Mouse (Mus musculus) erythroblast, embryonic 14.5 days (primary cell): Measurements from ENCODE around the gene Tcp11. TPM values are rescaled to one million over a fixed set of nuclear protein-coding genes. Genes with fewer than 3 reads are reported as not detected.

Source experiments
- H3K27me3 ChIP-seq: 2 replicates; pipeline ENCODE4 v1.6.1; 2012; ENCODE audit warnings: inconsistent platforms; ENCODE audit not compliant: control insufficient read depth
- H3K36me3 ChIP-seq: 2 replicates; pipeline ENCODE4 v1.6.1; 2012; ENCODE audit warnings: mild to moderate bottlenecking, inconsistent platforms; ENCODE audit not compliant: control insufficient read depth
- H3K4me1 ChIP-seq: 2 replicates; pipeline ENCODE4 v1.6.1; 2012; ENCODE audit warnings: inconsistent platforms; ENCODE audit not compliant: control insufficient read depth
- H3K4me3 ChIP-seq: replicated peaks from 2 replicates; pipeline ENCODE3; 2012; ENCODE audit warnings: moderate library complexity, mild to moderate bottlenecking, inconsistent platforms
- H3K9me3 ChIP-seq: 2 replicates; pipeline ENCODE4 v1.6.1; 2012; ENCODE audit warnings: low read length, inconsistent platforms, mixed read lengths; ENCODE audit not compliant: control insufficient read depth
- GATA1 ChIP-seq: IDR thresholded peaks from 2 replicates; pipeline ENCODE4 v1.6.1; 2012; ENCODE audit warnings: low read length, inconsistent platforms, mixed read lengths
- TAL1 ChIP-seq: IDR thresholded peaks from 3 replicates; pipeline ENCODE4 v1.6.1; 2012; ENCODE audit warnings: low read length, inconsistent platforms, mixed read lengths
- polyA plus RNA-seq: library from polyadenylated mRNA; stranded (reverse); fragments of >175 nt; gene quantifications from 2 replicates; pipeline ENCODE4 v1.2.3, GENCODE M21; 2012

Gene Tcp11
- polyA plus RNA-seq, 1 experiment: not detected

DNA sequence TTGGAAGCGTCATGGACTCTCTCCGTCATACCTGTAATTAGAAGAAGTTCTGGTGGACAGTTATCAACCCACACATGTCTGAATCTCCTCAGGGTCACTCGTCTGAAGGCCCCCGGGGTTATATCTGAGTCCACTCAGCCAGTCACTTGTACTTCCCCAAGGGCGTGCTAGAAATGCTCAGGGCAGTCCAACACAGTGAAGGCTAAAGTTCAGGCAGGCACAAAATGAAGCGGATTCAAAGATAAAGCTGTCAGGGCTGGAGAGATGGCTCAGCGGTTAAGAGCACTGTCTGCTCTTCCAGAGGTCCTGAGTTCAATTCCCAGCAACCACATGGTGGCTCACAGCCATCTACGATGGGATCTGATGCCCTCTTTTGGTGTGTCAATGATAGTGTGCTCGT, 2.4 kb downstream of the Tcp11 start:
- Histone ChIP-seq H3K36me3 (no peaks in the 10 kb centered on the region), H3K4me3 (no peak overlapping the region), H3K4me1 (peaks cover 13% of the 10 kb centered on the region), H3K27me3 (peaks cover 28% of the 10 kb centered on the region), H3K9me3 (peaks cover 4% of the 10 kb centered on the region; the same call in 1 of the 2 replicates)
- TF ChIP-seq TAL1 (no peak), GATA1 (no peak)

DNA sequence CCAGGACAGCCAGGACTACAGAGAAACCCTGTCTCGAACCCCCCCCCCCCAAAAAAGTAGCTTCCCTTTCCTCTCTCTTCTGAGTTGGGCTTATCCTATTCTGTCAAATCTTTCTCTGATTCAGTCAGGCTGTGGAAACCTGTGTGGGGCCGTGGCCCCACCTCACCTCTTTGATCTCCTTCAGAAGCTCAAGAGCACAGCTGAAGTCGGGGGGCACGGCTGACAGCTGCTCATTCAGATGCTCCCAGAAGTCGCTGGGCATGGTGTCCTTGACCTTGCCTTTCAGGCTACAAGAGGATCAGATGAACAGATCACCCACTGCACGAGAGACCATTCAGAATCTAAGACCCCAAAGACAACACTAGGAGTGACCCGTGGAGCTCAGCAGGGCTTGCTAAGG, 6.0 kb downstream of the Tcp11 start:
- no peaks in the 10 kb centered on the region for H3K9me3 ChIP-seq
- TF ChIP-seq TAL1 (no peak), GATA1 (no peak)
- H3K36me3 ChIP-seq: no peaks in the 10 kb centered on the region
- H3K4me1 ChIP-seq: no peaks in the 10 kb centered on the region
- H3K4me3 ChIP-seq: no peak overlapping the region
- peaks cover 11% of the 10 kb centered on the region for H3K27me3 ChIP-seq

DNA sequence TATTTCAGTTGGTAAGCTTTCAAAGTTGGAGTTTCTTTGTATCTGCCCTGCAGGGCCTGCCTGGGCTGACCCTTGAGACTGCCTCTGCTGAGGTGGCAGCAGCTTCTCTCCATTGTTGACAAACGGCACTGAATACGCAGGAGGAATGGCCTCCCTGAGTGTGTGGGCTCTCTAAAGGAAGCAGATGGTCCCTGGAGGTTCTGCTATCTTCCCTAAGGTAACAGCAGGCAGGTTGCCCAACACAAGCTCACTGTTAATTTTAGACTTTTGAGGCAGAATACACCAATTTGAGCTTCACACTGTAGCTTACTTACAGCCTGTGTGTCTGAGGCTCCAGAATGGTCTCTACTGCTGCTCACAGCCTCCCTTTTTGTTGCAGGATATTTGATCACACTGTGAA, 7.7 kb downstream of the Tcp11 start:
- H3K4me1 ChIP-seq: no peaks in the 10 kb centered on the region
- no peak overlapping the region for H3K4me3 ChIP-seq
- no peak for TF ChIP-seq GATA1
- no peak for TF ChIP-seq TAL1
- no peaks in the 10 kb centered on the region for H3K36me3 ChIP-seq
- no peaks in the 10 kb centered on the region for H3K9me3 ChIP-seq
- peaks cover 10% of the 10 kb centered on the region for H3K27me3 ChIP-seq

DNA sequence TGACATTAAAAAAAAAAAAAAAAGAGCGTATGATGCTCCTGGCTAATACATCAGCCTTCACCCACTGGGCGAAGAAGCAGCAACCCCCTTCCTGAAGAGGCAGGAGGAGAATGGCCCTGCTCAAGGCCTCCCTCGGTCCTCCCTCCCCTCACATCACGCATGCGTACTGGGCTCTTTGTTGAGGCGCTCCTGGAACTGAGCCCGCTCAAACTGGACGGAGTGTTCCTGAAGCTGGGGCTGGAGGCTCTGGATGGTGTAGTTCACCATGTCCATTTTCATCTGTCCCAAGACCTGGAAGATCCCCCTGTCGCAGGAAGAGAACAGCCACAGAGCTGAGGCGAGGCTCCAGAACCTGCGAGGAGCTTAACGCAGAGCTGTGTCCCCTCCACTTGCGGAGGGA, 10.2 kb downstream of the Tcp11 start:
- H3K4me1 ChIP-seq: no peaks in the 10 kb centered on the region
- H3K36me3 ChIP-seq: no peaks in the 10 kb centered on the region
- no peaks in the 10 kb centered on the region for H3K9me3 ChIP-seq
- no peak overlapping the region for H3K4me3 ChIP-seq
- peaks cover 10% of the 10 kb centered on the region for H3K27me3 ChIP-seq
- TF ChIP-seq TAL1 (no peak), GATA1 (no peak)

GRCm38 (mm10) chr17:28069446-28069845, 11.0 kb downstream of the Tcp11 start:
- Histone ChIP-seq H3K4me1 (no peaks in the 10 kb centered on the region), H3K9me3 (no peaks in the 10 kb centered on the region), H3K4me3 (no peak overlapping the region), H3K36me3 (no peaks in the 10 kb centered on the region), H3K27me3 (peaks cover 10% of the 10 kb centered on the region)
- TF ChIP-seq GATA1: no peak
- TF ChIP-seq TAL1: no peak

DNA sequence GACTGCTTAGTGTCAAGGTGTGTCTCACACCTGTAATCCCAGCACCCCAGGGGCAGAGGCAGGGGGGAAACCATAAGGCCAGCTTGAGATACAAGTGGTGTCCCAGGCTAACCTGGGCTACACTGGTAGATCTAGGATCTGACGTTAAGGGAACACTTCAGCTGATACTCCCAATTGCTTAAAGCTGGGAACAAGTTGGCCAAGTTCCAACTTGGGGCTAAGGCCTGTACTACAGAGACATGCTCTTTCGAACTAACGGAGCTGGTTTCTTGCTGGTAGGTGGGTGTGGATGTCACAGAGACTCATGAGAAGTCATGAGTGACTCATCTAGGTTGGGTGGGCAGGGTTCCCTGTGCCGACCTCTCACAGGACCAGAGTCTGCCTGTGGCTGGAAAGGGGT, 13.1 kb downstream of the Tcp11 start:
- H3K36me3 ChIP-seq: no peaks in the 10 kb centered on the region
- TF ChIP-seq GATA1 (no peak), TAL1 (no peak)

DNA sequence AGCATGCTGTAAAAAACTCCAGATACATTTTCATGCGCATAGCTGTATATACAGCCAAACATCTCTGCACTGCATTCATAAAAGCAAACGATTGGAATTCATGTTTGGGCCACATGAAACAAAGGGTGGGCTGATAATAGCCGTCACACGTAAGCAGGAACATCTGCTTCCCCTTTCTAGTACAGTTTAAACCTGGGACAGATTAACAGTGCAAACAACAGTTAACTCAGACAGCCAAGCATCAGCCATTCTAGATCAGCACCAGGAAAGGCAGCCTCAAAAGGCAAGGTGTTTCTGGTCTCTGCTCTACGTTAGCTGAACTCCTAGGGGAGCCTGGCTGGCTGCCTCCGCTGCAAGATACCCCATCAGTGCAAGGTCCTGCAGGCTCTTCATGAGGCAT, 17.3 kb downstream of the Tcp11 start:
- no peaks in the 10 kb centered on the region for H3K27me3 ChIP-seq
- no peaks in the 10 kb centered on the region for H3K4me1 ChIP-seq
- no peak overlapping the region for H3K4me3 ChIP-seq
- TF ChIP-seq TAL1: no peak
- peaks cover 19% of the 10 kb centered on the region for H3K36me3 ChIP-seq
- H3K9me3 ChIP-seq: no peaks in the 10 kb centered on the region

More for the DNA sequence above, 13.1 kb downstream of the Tcp11 start:
- H3K9me3 ChIP-seq: no peaks in the 10 kb centered on the region
- H3K4me1 ChIP-seq: no peaks in the 10 kb centered on the region
- peaks cover 10% of the 10 kb centered on the region for H3K27me3 ChIP-seq
- no peak overlapping the region for H3K4me3 ChIP-seq

GRCm38 (mm10) chr17:28062710-28063109, 17.7 kb downstream of the Tcp11 start:
- H3K9me3 ChIP-seq: no peaks in the 10 kb centered on the region
- no peak overlapping the region for H3K4me3 ChIP-seq
- H3K27me3 ChIP-seq: no peaks in the 10 kb centered on the region
- no peaks in the 10 kb centered on the region for H3K4me1 ChIP-seq
- H3K36me3 ChIP-seq: peaks cover 19% of the 10 kb centered on the region
- TF ChIP-seq GATA1 (no peak), TAL1 (no peak)

- Histone ChIP-seq H3K9me3 (no peaks in the 10 kb centered on the region), H3K27me3 (no peaks in the 10 kb centered on the region), H3K4me1 (no peaks in the 10 kb centered on the region), H3K36me3 (peaks cover 22% of the 10 kb centered on the region), H3K4me3 (no peak overlapping the region)
- TF ChIP-seq GATA1: no peak
- TF ChIP-seq TAL1: no peak
Measured at GRCm38 (mm10) chr17:28061472-28061871, 19.0 kb downstream of the Tcp11 start.

GRCm38 (mm10) chr17:28060681-28061080, 19.8 kb downstream of the Tcp11 start:
- no peaks in the 10 kb centered on the region for H3K4me1 ChIP-seq
- H3K36me3 ChIP-seq: peaks cover 22% of the 10 kb centered on the region
- no peaks in the 10 kb centered on the region for H3K27me3 ChIP-seq
- no peak overlapping the region for H3K4me3 ChIP-seq
- TF ChIP-seq GATA1 (no peak), TAL1 (no peak)
- H3K9me3 ChIP-seq: no peaks in the 10 kb centered on the region
